Mouse (Mus musculus) CD8-positive naive resting alpha-beta T cell, adult 2 months (primary cell): ENCODE data around the gene Nudt15.
"Not testable (repeated sequence)": the region's sequence is repeated elsewhere in the genome, so short reads cannot be mapped to it uniquely, and the experiment has no call there.

ENCODE experiments used
- DNase-seq, 2 experiments: peaks; one replicate each; pipeline ENCODE4 v3.0.0; 2022; ENCODE audit warnings: low read depth in 2 of 2, low spot score in 2 of 2

Nudt15 gene

DNA sequence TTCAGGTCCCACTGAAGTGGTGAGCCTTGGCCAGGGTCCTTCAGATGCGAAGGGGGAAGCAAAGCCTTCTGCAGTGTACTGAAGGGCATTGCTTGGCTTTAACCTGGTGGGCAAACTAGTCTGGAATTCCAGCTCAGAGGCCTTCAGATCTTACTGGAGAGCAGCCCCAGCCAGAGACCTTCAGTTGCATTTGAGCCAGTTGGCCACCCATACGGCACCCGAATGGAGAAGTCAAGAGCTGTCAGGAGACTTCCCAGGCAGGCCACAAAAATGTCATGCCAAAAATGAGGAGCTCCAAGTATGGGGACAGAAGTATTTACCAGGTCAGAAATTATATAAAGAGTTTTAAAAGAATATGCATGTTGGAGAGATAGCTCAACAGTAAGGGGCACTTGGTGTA, at the start of gene Nudt15:
Nudt15 (minus strand) TSS at position 192 of the 400 bp plus-strand sequence.
- DNase-seq = no peak

DNA sequence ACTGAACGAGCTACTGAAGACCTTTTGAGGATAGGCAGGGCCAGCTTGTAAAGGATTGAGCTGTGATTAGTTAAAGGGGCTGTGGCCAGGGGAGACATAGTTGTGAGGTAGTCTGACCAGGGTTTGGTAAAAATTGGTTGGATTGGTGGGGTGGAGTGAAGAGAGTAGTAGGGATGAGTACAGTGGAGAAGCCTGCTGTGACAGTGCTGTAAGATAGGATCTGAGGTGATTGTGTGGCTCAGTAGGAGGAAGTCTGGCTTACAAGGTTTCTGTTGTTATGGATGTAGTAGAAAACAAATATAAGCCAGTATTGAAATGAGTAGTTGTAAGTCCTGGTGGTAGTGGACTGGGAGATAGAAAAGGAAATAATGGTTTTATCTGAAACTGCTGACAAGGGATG, 44.1 kb upstream of the Nudt15 start:
- DNase-seq = no peak

DNA sequence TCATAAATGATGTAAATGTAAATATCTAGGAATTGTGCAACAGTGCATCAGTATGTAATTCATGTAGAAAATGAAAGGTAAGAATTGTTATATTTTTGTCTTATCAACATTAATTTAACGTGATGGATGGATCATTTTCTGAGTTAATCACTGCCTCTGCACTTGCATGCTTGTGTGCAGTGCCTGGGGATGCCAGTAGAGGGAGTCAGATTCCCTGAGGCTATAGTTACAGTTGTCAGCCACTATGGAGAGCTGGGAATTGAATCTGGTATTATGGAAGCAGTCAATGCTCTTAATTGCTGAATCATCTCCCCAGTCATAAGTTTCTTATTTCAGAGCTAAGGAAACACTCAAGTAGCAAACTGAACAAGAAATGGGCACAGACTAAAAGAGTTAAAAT, 40.0 kb upstream of the Nudt15 start:
- peak in 1 of 2 experiments; percentile 4 for DNase-seq

DNA sequence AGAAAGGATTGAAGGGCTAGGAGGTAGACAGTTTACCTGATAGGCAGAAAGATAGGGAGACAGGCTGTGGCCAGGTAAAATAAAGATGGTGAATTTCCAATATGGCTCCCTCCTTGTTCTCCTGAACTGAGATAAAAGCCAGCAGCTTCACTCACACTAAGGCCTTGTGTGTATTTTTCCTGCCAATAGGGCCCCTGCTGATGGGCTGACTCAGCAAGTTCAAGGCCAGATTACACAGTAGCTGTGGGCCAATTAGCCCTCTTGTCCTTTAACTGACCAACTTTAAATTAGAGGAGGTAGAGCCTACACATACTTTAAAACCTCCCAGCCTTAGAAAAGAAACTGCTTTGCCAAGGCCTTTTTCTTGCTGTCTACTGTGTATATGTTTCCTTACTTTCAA, 28.3 kb upstream of the Nudt15 start:
- no peak for DNase-seq

DNA sequence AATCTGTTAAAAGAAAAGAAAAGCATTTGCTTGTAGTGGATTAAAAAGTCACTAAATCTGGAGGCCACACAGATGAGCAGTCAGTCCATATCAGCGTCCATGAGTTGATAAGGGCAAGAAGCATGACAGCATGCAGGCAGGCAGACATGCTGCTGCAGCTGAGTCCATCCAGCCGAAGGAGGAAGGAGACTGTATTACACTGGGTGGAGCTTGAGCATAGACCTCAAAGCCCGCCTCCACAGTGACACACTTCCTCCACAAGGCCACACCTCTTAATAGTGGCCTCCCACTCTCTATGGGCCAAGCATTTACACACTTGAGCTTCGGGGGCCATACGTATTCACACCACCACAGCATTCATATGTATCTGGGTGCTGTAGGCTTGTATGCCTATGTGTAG, 26.0 kb upstream of the Nudt15 start:
- no peak for DNase-seq

DNA sequence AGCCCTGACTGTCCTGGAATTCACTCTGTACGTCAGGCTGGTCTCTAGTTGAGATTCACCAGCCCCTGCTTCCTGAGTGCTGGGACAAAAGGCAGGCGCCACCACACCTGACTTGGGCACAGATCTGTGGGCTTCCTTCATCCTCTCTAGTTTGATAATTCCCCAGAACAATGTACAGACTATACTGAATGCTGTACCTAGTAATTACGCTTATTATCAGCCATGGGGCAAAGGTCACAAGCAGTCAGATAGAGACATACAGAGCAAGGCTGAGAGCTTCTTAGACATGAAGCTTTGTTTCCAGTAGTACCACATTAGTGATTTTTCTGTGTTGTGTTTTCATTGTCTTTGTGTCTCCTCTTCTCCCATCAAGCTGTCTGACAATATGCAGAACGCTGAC, 23.1 kb upstream of the Nudt15 start:
- DNase-seq = no peak

DNA sequence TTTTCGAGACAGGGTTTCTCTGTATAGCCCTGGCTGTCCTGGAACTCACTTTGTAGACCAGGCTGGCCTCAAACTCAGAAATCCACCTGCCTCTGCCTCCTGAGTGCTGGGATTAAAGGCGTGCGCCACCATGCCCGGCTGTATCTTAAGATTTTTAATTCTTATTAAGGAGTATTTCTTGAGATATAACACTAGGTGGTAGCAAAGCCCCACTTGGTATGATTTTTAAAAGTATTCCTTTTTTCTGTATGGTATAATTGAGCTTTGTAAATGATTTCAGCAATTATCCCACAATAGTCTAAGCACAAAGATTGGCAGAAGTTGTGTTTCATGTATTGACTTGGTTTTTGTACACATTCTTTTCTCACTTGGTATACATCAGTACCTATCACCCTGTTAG, 21.8 kb upstream of the Nudt15 start:
- not testable (repeated sequence) for DNase-seq

DNA sequence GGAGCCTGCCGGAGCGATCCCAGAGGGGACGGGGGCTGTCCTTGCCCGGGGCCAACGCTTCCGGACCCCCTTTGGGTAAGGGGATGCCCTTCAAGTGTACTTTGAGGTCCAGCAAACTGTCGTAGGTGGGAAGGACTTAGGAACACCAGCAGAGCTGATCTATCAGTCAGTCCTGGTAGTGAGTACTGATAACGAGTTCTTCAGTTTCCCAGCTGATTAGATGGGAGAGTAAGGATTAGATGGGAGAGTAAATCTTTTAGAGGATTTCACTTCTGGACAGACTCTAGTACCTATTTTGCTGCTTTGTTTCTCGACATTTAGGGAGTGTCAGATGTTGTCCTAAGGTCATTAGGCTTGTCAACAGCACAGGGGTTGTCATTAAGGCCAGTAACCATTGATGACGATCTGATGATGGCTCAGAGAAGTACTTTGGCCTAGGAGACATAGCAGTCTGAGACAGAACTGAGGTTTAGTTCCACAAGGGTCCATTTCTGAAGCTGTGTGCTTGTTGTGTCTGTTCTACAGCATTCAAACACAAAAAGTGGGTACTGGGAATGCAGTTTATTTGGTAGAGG, 5.2 kb upstream of the Nudt15 start:
- DNase-seq = no peak

DNA sequence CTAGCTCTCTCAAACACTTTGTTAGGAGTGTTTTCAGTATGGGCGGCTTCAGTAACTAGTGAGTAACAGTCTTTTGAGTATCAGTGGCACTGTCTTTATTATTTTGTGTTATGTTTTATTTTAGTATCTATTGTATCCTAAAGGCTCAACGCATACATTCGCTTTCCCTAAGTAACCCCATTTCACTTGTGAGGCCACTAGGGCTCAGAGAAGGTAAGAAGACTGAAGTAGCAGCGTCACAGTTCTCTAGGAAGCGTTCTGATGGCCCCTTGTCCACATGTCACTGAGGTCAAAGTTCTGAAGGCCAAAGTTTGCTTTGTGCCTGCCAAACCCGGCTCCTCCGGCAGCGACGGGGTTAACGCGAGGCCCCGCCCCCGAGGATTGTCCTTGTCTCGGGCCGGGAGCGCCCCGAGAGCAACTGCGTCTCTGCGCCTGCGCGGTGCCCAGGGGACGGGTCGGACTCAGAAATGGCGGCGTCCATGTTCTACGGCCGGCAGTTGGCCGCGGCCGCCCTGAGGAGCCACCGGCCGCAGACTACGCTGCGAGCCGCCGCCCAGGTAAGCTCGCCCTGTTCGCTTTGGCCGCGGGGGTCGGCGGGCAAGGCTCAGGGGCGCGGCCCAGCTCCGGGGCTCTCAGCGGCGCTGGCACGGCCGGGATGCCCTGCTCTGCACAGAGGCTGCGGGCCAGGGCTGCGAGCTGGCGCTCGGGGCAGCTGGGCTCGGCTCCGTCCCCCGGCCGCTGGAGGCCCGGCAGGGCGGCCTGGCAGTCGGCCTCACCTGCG, 4.5 kb upstream of the Nudt15 start:
- DNase-seq = peak; percentile 85 to 90

DNA sequence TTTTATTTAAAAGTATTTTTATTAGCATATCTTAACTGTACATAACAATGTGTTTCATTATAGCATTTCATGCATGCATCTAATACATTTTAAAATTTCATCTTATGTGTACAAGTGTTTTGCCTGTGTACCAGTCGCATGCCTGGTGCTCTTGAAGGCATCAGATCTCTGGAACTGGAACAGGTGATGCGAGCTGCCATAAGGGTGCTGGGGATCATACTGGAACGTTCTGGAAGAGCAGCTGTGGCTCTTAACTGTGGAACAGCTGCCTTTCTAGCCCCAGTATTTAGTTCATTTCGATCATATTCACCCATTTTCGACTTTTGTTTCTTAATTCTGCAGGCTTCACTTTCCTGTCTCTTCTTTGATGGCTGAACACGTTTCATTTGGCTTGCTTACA, 3.1 kb upstream of the Nudt15 start:
- DNase-seq = no peak

DNA sequence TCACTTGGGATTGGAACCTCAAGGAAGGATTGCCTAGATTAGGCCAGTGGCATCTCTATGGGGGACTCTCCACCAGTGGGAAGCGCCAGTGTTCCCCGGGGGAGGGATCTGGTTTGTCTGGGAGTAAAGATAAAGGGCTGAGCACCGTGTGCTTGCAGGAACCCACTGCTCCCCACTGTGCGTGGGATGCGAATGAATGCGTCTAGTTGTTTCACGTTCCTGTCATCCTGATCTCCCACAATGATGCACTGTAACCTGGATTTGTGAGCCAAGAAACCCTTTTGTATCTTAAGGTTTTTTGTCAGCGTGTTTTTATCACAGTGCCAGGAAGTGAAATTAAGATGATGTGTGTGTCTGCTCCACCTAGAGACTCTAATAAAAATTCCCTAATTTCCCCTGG, 2.7 kb upstream of the Nudt15 start:
- DNase-seq = no peak

DNA sequence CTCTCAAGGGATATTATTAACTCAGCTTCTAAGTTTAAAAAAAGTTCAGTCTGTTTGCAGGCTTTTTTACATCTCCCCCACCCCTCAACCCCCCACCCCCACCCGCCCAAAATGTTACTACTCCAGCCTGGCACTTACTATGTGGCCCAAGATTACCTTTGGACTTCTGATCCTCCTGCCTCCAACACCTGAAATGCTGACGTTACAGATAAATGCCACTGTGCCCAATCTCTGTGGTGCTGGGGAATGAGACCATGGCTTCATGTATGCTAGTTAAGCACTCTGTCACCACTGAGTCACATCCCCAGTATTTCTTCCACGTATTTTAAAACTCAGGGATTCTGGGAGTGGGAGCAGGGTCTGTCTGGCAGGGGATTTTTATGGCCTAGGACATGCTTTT, 2.2 kb upstream of the Nudt15 start:
- DNase-seq = no peak

DNA sequence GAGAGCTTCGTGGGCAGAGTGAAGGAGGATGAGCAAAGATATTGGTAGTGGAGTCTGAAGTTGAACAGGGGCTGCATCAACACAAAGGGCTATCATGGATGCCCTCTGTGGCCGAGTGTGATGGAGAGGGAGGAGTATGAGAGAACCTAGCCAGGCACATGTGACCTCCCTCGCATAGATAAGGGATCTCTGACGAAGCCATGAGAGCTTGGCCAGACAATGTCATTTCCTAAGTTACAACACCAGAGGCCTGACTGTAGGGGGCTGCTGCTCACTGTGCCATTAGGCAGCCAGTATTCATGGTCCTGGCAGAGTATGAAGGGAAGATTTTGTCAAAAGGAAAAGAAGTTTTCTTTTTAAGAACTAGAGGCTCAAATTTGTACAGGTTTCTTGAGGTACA, 1.0 kb downstream of the Nudt15 start:
- no peak for DNase-seq

DNA sequence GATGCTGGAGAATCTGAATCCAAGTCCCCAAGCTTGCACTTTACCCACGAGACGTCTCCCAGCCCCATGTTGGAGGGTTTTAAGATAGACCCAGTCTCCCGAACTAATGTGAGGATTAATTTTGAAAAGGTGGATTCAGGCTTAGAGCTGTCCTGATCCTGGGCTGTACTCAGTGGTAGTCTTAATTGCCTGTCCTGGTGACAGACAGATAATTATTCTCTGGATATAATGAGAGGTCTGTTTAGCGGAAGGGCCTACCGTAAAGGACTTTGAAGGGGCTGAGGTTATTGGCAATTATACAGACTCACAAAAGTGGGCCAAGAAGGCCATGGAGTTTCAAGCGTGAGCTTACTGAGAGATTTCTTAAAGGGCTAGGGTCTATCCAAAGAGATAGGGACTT, 4.3 kb downstream of the Nudt15 start:
- DNase-seq = no peak

DNA sequence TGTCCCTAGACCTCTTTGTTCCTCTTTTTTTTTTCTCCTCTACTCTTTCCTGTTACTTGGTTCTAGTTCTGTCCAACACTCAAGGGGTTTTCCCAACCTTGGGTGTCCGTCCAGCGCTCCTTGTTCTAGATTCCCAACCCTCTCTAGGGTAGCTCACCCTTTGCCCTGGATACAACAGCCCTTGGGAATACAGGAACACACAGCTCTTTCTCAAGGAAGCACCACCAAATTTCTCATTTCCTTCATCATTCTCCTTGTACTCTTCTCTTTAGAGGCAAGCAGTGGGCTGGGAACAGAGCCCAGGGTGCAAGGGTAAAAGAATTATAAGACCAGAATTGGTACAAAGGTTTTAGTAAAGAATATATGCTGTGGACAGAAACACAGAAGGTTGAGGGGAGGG, 12.4 kb downstream of the Nudt15 start:
- no peak for DNase-seq

DNA sequence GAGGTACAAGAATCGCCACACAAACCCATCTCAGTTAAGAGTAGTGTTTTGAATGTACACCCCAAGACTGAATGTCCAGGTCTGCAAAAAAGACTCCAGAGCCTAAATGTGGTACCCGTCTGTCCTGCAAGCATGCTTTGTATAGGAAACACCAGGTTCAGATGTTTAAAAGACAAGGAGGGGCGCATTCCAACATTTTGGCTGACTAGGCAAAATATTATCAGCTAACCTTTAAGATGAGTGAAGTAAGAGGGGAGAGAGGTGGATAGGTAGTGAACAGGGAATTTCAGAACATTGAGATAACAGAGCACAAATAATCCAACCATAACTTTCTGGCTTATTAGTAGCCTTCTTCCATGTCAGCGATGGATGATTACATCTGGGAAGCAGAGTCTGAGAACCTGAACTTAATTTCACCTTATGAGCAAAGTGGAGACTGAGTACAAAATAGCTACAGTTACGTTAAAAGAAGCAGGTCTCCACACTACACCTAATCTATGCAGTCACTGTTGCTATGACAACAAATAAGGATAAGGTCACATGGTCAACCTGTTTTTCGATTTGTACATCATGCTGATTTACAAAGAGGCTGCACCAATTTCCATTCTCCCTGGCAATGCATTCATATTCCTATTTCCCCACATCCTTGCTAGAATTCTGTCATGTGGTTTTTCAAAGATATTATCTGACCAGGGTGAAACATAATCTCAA, 14.1 kb downstream of the Nudt15 start:
- no peak for DNase-seq

DNA sequence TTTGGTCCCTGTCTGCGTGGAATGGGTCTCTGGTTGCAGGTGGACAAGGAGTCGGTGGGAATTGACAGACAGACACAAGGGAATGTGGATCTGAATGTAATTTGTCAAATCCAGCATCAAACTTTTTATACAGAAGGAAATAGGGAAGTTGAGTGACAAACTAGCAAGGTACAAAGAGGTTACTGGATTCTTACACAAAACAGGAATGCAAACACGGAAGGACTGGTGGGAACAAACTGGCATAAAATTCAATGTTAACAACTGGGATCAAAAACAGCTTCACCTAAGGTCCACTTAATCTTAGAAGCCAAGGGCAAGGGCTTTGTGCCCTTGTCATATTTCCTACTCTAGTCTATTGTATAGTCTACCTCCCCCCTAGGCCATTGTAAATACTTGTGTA, 19.4 kb downstream of the Nudt15 start:
- not testable (repeated sequence) for DNase-seq

DNA sequence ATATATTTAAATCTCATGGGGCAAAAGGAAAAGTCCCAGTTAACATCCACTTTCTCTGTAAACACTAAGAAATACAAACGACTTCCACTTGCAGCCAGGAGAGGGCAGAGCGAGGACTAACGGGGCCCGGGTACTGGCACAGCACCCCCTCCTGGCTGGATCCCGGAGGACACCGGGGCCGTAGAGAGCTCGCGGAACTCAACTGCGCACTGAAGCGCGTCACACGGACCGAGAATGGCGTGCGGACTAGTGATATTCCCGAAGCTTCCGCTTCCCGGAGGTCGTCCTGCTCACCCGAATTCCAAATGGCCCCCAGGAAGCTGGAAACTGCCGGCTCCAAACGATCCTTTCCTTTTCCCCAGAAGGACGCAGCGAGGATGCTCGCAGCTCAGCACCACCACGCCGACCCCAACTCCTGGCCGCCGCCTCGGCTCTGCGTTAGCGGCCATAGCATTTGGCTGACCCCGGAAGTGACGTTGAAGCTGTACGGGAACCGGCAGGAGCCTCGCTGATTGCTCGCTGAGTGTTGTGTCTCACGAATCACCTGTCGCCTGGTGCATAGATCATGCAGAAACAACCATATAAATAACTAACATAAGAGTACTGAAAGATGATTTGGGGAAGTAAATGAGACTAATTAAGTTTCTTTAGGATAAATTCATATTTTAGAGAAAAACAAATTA, 23.1 kb downstream of the Nudt15 start, which contains the start of gene Sucla2:
Sucla2 (plus strand) TSS at position 554 of the 683 bp plus-strand sequence.
- DNase-seq = peak; percentile 92 to 95

DNA sequence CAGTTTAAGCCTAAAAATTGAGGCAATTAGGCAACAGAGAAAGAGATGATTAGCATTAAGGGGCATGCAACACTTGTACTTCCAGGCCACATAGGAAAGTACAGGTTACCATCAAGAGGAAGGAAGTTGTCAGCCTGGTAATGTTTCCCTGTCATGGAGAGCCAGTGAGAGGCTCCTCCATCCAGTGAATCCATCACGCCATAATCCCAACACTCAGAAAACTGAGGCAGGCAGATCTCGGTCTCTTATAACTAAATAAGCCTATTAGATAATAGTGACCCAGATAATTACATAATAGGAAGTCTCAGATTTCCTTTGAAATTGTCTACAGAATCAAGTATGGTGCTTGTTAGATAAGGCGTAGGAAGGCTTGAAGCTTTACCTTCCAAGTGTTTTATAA, 23.9 kb downstream of the Nudt15 start:
- DNase-seq = no peak

DNA sequence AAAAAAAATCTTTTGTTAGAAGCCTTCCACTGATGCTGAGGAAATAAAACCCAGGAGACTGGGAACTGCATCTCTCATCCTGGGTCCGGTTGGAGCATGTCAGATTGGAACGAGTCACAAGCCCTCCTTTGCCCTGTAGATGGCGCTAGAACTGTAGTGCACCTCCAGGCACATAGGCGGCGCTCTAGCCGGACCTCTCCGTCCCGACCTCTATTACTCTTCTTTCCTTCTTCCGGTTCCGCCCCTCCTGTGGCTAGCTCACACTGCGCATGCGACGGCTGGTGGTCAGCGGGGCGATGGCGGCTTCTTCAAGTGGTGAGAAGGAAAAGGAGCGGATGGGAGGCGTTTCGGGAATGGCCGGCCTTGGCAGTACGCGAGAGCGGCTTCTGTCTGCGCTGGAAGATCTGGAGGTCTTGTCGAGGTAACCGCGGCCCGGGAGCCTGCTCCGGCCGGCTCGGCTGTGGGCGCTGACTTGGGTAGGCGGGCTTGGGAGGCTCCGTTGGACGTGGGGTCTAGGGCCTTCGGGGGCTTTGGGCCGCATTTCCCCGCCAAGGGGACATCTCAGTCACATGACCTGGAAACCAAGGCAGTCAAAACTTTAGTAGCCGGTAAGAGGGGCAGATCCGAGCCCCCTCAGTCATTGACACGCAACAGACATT, 38.1 kb downstream of the Nudt15 start, which contains the start of gene Med4:
Med4 (plus strand) TSS at position 261 of the 659 bp plus-strand sequence.
- peak; percentile 93 to 94 for DNase-seq
